Mouse (Mus musculus): ENCODE data around the gene Gpam.
"Not testable (repeated sequence)": the region's sequence is repeated elsewhere in the genome, so short reads cannot be mapped to it uniquely, and the experiment has no call there.

Gpam gene

GRCm38 (mm10) chr19:55127072-55127718 lies at the start of gene Gpam:
Gene Gpam, minus strand, starts transcription at chr19:55127238.
- DNase-seq (ENCODE audit: low spot score in 2 of 2): no peak

GRCm38 (mm10) chr19:55171585-55171984 lies 44.5 kb upstream of the Gpam start:
- DNase-seq (ENCODE audit: low spot score in 2 of 2): no peak

- DNase-seq (ENCODE audit: low spot score in 2 of 2): no peak
Measured at GRCm38 (mm10) chr19:55170399-55170798, 43.4 kb upstream of the Gpam start.

- not testable (repeated sequence) for DNase-seq (ENCODE audit: low spot score in 2 of 2)
Measured at GRCm38 (mm10) chr19:55169236-55169729, 42.2 kb upstream of the Gpam start.

GRCm38 (mm10) chr19:55168360-55168759 lies 41.3 kb upstream of the Gpam start:
- DNase-seq (ENCODE audit: low spot score in 2 of 2): no peak

- DNase-seq (ENCODE audit: low spot score in 2 of 2): no peak
Measured at GRCm38 (mm10) chr19:55167741-55168140, 40.7 kb upstream of the Gpam start.

- no peak for DNase-seq (ENCODE audit: low spot score in 2 of 2)
Measured at GRCm38 (mm10) chr19:55166741-55167140, 39.7 kb upstream of the Gpam start.

- DNase-seq (ENCODE audit: low spot score in 2 of 2): no peak
Measured at GRCm38 (mm10) chr19:55165954-55166353, 38.9 kb upstream of the Gpam start.

GRCm38 (mm10) chr19:55165183-55165865 lies 38.3 kb upstream of the Gpam start:
- no peak for DNase-seq (ENCODE audit: low spot score in 2 of 2)

GRCm38 (mm10) chr19:55164162-55164561 lies 37.1 kb upstream of the Gpam start:
- DNase-seq (ENCODE audit: low spot score in 2 of 2): no peak

- DNase-seq (ENCODE audit: low spot score in 2 of 2): no peak
Measured at GRCm38 (mm10) chr19:55162271-55162670, 35.2 kb upstream of the Gpam start.

- no peak for DNase-seq (ENCODE audit: low spot score in 2 of 2)
Measured at GRCm38 (mm10) chr19:55159826-55160225, 32.8 kb upstream of the Gpam start.

GRCm38 (mm10) chr19:55158606-55159005 lies 31.6 kb upstream of the Gpam start:
- DNase-seq (ENCODE audit: low spot score in 2 of 2): peak in 1 of 2 experiments; percentile 32

GRCm38 (mm10) chr19:55157029-55157428 lies 30.0 kb upstream of the Gpam start:
- DNase-seq (ENCODE audit: low spot score in 2 of 2): no peak

GRCm38 (mm10) chr19:55152983-55153382 lies 25.9 kb upstream of the Gpam start:
- DNase-seq (ENCODE audit: low spot score in 2 of 2): no peak

- DNase-seq (ENCODE audit: low spot score in 2 of 2): not testable (repeated sequence)
Measured at GRCm38 (mm10) chr19:55152274-55152673, 25.2 kb upstream of the Gpam start.

GRCm38 (mm10) chr19:55149646-55150045 lies 22.6 kb upstream of the Gpam start:
- DNase-seq (ENCODE audit: low spot score in 2 of 2): no peak

GRCm38 (mm10) chr19:55148109-55148508 lies 21.1 kb upstream of the Gpam start:
- DNase-seq (ENCODE audit: low spot score in 2 of 2): no peak

- no peak for DNase-seq (ENCODE audit: low spot score in 2 of 2)
Measured at GRCm38 (mm10) chr19:55147568-55147967, 20.5 kb upstream of the Gpam start.

- no peak for DNase-seq (ENCODE audit: low spot score in 2 of 2)
Measured at GRCm38 (mm10) chr19:55145136-55145535, 18.1 kb upstream of the Gpam start.

GRCm38 (mm10) chr19:55144691-55145090 lies 17.7 kb upstream of the Gpam start:
- DNase-seq (ENCODE audit: low spot score in 2 of 2): no peak

GRCm38 (mm10) chr19:55143391-55144300 lies 16.6 kb upstream of the Gpam start:
- DNase-seq (ENCODE audit: low spot score in 2 of 2): no peak
